Mouse (Mus musculus): ENCODE results near the gene Tmx4. TPM values are rescaled to one million over a fixed set of nuclear protein-coding genes. Genes with fewer than 3 reads are reported as not detected.

Tmx4 gene
- polyA plus RNA-seq, 1 experiment from 2014 or later, result 36.0 TPM

DNA sequence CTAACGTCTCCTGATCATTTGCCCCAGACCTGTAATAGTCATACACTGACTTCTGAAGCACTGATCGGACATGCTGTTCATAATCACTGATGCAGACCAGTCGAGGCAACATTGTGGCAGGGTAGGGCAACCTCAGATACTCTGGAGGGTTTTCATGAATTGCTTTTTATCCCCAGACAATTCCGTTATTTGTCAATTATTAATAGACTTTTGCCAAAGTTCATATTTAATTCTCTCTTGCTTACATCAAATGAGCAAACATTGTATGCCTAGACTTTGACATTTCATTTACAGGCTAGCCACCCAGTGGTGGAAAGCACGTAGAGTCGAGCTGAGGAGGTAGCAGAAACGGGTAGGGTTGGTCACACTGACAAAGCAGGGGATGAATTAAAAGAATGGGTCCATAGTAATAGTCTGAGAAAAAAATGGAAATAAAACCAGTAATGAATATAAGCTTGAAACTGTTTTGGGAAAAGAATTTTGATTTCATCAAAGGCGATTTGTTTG lies 89.7 kb downstream of the Tmx4 start, which contains the start of gene Hao1:
Gene Hao1, minus strand, starts transcription at position 148 of the 507 bp plus-strand sequence.
- no peak within 1 kb of the TSS for H3K4me3 ChIP-seq
- no peak for ATAC-seq (ENCODE audit: extremely low read depth, insufficient number of reproducible peaks, low FRiP score, low TSS enrichment)
- H3K36me3 ChIP-seq, result no peaks in the 10 kb centered on the region
- H3K27me3 ChIP-seq (replicated peaks), result no peaks in the 10 kb centered on the region
- no peaks in the 10 kb centered on the region for H3K9me3 ChIP-seq
- WGBS, result 71% methylated on average over 8 of the region's 8 CpGs
- H3K4me1 ChIP-seq, result no peaks in the 10 kb centered on the region
- H3K4me2 ChIP-seq, result no peak within 1 kb of the TSS
- no peak within 1 kb of the TSS for H3K9ac ChIP-seq
- no peak within 1 kb of the TSS for H3K27ac ChIP-seq (replicated peaks)

DNA sequence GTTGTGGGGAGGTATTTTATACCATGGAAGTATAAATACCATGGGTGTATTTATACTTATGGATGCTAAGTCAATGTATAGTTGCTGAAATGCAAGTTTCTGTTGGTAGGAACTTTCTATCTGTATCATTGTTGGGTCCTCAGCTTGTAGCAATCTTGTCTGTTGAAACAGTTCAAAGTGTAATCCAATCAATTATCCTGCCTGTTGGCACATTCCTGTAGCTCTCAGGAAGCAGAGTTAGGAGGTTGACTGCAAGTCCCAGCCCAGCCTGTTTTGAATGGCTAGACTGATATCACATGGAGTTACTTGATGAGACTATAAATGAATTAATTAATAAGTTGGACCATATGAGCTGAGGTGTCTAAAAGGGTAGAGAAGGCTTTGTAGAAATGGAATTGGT lies 91.6 kb downstream of the Tmx4 start:
- ATAC-seq (ENCODE audit: extremely low read depth, insufficient number of reproducible peaks, low FRiP score, low TSS enrichment), result no peak
- H3K4me2 ChIP-seq, result no peak overlapping the region
- no peaks in the 10 kb centered on the region for H3K27me3 ChIP-seq (replicated peaks)
- H3K9me3 ChIP-seq, result no peaks in the 10 kb centered on the region
- no peaks in the 10 kb centered on the region for H3K4me1 ChIP-seq
- no peak overlapping the region for H3K27ac ChIP-seq (replicated peaks)
- H3K36me3 ChIP-seq, result no peaks in the 10 kb centered on the region
- no peak overlapping the region for H3K4me3 ChIP-seq
- no peak overlapping the region for H3K9ac ChIP-seq

DNA sequence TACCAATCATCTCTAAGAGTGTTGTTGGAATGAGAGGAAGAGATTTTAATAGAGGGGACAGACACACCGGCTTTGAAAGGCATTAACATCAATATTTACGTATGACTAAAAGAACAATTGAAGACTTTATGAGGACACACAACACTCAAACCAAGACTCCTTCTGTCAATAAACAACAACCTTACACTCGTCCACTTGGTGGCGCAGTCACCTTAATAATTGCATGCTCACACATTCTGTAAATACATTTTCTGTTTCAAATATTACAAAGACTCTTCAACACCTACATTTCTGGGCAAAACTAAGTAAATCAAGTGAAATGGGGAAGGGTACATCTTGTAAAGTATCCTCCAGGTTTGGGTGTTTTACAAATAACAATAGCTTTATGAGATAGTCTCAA lies 94.2 kb downstream of the Tmx4 start:
- no peaks in the 10 kb centered on the region for H3K27me3 ChIP-seq (replicated peaks)
- H3K27ac ChIP-seq (replicated peaks), result no peak overlapping the region
- no peak overlapping the region for H3K9ac ChIP-seq
- H3K36me3 ChIP-seq, result no peaks in the 10 kb centered on the region
- no peak overlapping the region for H3K4me3 ChIP-seq
- H3K9me3 ChIP-seq, result no peaks in the 10 kb centered on the region
- ATAC-seq (ENCODE audit: extremely low read depth, insufficient number of reproducible peaks, low FRiP score, low TSS enrichment), result no peak
- WGBS, result 18% methylated on average over 4 of the region's 4 CpGs
- no peak overlapping the region for H3K4me2 ChIP-seq
- H3K4me1 ChIP-seq, result no peaks in the 10 kb centered on the region

DNA sequence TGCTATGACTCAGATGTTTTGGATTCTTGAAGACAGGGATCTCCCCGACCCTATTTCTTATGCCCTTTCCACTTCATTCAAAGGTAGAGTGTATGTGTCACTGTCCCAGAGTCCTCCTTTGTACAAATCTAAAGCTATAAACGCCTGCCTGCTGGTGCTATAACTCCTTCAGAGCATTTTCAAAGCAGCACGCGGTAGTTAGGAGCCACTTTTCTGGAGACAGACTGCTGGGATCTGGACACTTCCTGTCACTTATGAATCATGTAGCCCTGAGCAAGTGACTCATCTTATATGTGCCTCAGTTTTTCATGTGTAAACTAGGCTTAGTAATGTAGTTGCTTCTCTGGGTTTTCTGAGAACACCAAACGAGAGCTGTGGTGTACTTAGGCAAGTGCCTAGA lies 98.8 kb downstream of the Tmx4 start:
- WGBS, result 67% methylated on average over 5 of the region's 5 CpGs

DNA sequence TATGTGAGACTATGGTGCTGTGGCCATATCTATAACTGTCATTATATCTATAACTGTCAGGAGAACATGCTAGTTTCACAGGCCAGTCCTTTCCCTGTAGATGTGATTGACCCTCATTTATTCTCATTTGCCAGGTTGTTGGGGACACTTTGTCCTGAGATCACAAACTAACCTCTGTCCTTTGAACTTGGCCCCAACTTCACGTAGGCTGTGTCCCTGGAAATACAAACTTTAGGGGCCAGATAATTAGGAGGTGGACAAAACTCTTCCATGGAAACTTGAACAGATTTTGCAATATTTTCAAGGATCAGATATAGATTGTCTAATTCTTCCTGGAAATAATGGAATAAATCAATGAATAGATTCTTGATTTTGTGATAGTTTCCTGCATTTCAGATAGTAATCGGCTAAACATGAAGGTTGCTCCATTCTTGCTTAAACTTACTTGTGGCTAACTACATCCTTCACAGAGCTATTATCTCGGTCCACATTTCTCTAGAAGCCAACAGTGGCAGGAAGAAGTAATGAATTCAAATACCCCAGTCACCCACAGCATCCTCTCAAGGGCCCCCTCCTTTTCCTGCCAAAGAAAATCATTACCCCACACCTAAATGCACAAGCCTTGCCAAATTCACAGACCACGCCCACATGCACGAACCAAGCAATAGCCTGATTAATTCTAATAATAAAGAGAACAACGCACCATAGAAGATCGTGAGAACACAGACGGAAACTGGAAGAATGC lies 99.5 kb downstream of the Tmx4 start:
- Histone ChIP-seq H3K4me1 (no peaks in the 10 kb centered on the region), H3K27ac (replicated peaks) (no peak overlapping the region), H3K9ac (no peak overlapping the region), H3K4me3 (no peak overlapping the region), H3K27me3 (replicated peaks) (no peaks in the 10 kb centered on the region), H3K9me3 (no peaks in the 10 kb centered on the region), H3K4me2 (no peak overlapping the region), H3K36me3 (no peaks in the 10 kb centered on the region)
- ATAC-seq (ENCODE audit: extremely low read depth, insufficient number of reproducible peaks, low FRiP score, low TSS enrichment), result no peak
- 78% methylated on average over 8 of the region's 8 CpGs for WGBS

More for the DNA sequence above, 98.8 kb downstream of the Tmx4 start:
- no peak overlapping the region for H3K4me3 ChIP-seq
- no peak overlapping the region for H3K9ac ChIP-seq
- H3K36me3 ChIP-seq, result no peaks in the 10 kb centered on the region
- no peak overlapping the region for H3K27ac ChIP-seq (replicated peaks)
- ATAC-seq (ENCODE audit: extremely low read depth, insufficient number of reproducible peaks, low FRiP score, low TSS enrichment), result no peak
- H3K4me1 ChIP-seq, result no peaks in the 10 kb centered on the region
- no peaks in the 10 kb centered on the region for H3K27me3 ChIP-seq (replicated peaks)
- no peak overlapping the region for H3K4me2 ChIP-seq
- H3K9me3 ChIP-seq, result no peaks in the 10 kb centered on the region

Other genes with a start within 250 kb of the Tmx4 start
- gene Hao1, start 89.8 kb downstream of the Tmx4 start, polyA plus RNA-seq (2015; fragmentation: Nextera tagmentation; extraction: Ambion mirVana), result not detected in 2 replicates
- 3.9 and 5.9 TPM in 2 replicates for gene Plcb1, start 141.9 kb upstream of the Tmx4 start, polyA plus RNA-seq (2015; fragmentation: Nextera tagmentation; extraction: Ambion mirVana)

Data from heart, embryonic 13.5 days (tissue).